Mouse (Mus musculus): ENCODE results near the gene Plcb2.

Gene Plcb2

GRCm38 (mm10) chr2:118659493-118659892, 68.7 kb downstream of the Plcb2 start:
- no peak for DNase-seq (ENCODE audit: low read depth, low spot score)

- DNase-seq (ENCODE audit: low read depth, low spot score), result no peak
Observed at GRCm38 (mm10) chr2:118659077-118659476, 69.2 kb downstream of the Plcb2 start.

- no peak for DNase-seq (ENCODE audit: low read depth, low spot score)
Observed at GRCm38 (mm10) chr2:118658457-118658856, 69.8 kb downstream of the Plcb2 start.

Data from forelimb bud, embryonic 11.5 days (tissue).